Mouse (Mus musculus): Measurements from ENCODE around the gene Rheb.
"Not testable (repeated sequence)": the region's sequence is repeated elsewhere in the genome, so short reads cannot be mapped to it uniquely, and the experiment has no call there.

The Rheb gene

DNA sequence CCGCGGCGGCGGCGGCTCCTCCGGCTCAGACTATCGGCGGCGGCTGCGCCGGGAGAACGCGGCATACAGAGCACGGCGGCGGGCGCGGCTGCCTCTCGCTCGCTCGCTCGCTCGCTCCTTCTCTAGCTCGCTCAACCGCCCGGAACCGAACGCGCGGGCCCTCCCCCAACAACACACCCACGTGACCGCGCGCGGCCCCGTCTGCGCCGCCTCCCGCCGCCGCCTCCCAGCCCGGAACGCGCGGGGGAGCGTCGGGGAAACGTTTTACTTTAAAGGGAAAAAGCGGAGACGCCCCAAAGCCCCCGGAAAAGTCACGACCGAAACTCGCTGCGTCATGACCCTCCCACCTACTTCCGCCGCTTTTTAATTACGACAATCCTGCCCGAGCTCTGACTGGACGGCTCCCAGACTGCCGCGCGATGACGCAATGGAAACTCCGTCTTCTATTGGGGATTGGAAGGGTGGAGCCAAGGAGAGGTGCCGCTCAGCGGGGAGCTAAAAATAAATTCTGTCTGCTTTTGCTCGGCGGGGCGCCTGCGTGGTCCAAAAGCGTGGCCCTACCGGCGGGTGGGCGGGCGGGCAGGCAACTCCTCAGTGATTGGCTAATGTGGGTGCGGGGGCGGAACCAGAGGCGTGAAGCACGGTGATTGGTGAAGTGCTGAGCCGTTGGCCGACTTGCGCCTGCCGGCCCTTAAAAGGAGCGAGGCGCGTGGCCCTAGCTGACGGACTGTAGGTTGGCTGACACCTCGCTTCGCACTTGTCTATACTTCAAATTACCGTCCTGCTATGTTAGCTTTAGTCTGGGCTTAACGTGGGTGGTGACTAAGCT lies at the start of gene Rheb:
Gene Rheb (minus strand): TSS at position 351 of the 829 bp plus-strand sequence.
- peak; percentile 100 for DNase-seq (ENCODE audit: low read depth, low spot score)

DNA sequence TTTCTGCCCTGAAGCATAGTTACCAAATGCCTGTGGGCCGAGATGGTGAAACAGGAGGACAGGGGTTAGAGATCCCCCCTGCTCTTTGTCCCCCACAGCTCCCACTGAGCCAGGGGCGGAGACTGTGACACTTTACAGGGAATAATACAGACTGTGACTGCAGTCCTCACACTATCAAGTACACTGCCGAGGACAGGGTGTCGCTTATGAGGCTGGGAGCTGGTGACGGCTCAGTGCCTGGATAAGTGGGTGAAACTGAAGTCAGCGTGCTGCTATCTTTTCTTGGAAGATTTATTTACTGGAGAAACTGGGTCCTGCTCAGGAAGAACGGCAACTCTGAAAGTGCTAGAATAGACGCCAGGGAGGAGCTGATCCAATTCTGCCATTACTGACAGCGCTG lies 47.4 kb upstream of the Rheb start:
- no peak for DNase-seq (ENCODE audit: low read depth, low spot score)

DNA sequence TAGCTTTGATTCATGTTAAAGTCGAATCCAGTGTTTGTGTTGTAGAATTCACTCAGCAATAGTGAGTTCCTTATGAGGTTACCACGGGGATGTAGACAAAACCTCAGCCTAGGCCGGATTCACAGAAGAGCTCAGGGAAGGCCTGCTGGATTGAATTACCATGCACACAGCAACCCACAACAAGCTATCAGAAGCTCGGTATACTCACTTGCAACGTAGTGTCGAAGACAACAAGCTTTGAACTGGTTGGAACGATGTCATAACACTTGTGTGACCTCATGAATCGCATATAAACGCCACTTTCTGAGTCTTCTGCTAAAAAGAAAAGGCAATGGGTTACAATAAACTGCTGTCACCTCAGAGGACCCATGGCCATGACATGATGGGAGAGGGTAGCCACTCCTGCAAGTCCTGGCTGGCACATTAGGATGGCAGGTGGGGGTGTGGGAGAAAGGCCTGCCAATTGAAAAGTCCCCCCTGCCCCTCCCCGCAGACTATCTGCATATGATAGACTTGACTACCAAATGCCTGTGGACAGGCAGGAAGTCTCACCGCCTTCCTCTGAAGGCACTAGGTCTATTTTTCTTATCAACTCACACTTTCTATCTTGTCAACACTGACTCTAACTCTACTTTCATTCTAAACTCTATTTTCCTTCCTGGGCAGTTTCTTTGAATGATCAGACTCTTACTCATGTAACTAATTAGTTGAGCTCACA lies 46.6 kb upstream of the Rheb start:
- no peak for DNase-seq (ENCODE audit: low read depth, low spot score)

DNA sequence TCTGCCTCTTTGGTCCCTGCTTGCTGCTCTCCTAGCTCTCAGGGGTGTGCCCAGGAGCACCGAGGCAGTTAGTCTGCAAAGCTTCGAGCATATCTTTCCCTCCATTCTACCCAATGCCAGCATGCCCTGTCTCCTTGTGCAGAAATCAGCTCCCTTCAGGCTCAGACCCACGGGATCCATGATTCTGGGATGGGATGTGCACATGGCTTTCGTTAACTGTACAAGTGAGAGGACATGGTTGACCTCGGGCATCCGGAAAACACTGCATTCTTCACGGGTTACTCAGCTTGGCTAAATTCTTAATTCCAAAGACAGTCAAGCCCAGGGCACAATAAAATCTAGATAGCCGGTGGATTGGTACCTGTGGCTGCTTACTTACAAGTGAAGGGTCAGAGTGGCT lies 44.8 kb upstream of the Rheb start:
- DNase-seq (ENCODE audit: low read depth, low spot score): no peak

DNA sequence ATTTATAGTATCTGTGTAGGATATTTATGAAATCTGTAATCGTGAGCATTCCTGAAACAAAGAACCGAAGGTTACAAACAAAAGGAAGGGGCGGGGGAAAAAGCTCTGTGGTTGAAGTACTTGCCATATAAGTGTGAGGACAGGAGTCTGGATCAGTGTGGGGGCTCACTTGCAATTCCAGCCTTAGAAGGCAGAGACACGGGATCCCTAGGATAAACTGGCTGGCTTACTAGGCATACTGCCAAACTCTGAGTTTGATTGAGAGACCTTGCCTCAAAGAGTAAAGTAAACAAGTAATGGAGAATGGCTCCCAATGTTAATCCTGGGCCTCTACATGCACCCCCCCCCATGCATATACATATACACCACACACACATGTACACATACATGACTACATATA lies 36.3 kb upstream of the Rheb start:
- no peak for DNase-seq (ENCODE audit: low read depth, low spot score)

DNA sequence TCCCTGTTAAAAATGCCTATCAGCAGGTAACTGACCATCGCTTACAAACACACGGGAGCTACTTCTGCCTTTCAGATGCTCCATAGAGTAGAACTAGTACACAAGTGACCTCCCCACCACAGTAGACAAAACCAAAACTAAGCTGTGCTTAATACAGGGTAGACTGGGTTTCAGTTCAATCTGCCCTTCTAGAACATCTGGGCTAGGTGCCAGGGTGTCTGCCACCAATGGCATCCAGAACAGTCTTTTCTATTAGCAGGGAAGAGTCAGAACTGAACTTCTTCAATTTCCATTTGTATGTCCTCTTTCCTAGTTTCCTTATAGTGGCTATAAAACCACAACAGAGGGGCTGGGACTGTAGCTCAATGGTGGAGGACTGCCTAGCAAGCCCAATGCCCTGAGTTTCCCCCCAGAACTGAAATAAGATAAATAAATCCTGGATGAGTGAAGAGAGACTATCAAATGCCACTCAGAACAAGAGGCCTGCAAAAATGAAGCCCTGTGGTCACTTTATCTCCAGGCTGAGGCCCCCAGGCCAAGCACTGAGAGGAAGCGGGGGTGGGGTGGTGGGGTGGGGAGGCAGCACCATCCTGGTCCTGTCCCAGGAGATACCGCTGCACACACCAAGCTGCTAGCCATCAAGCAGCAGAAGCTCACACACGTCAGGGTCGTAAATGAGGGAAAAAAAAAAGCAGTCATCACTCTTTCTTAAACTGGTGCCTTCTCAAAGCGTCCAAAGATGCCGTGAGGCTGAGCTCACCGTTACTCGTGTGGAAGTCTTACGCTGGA lies 35.6 kb upstream of the Rheb start:
- DNase-seq (ENCODE audit: low read depth, low spot score): no peak

DNA sequence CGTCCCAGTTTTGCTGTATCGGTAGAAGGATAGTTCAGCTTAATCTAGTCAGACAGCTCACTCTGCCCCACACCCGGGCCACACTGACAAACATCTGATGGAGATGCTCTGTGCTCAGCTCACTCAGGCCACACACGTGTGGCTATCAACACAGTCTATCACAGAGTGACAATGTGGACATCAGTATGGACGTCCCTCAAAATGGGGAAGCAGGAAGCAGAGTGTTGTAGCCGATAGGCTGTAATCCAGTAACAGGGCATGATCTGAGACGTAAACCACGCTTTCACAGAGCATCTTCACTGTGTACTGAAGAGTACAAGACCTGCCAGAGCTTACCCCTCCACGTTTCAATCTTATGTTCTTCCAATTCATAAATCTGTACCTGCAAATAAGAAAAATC lies 34.2 kb upstream of the Rheb start:
- no peak for DNase-seq (ENCODE audit: low read depth, low spot score)

DNA sequence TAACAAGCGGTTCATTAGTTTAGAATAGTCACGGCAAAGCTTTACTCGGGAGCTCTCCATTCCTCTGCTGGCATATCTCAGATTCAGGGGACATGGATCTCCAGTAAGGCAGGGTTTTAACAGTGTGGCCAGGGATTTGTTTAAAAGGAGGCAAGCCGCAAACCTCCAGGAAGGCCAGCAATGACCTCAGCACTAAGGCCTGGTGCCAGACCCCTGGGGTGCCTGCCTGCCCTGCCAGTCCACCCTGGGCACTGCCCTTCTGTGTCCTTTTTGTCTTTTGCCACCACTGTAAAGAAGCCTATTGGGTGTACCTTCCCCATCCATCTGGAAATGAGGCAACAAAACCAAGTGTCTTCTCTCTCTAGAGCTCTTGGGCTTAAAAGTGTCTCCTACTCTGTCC lies 31.7 kb upstream of the Rheb start:
- DNase-seq (ENCODE audit: low read depth, low spot score): no peak

DNA sequence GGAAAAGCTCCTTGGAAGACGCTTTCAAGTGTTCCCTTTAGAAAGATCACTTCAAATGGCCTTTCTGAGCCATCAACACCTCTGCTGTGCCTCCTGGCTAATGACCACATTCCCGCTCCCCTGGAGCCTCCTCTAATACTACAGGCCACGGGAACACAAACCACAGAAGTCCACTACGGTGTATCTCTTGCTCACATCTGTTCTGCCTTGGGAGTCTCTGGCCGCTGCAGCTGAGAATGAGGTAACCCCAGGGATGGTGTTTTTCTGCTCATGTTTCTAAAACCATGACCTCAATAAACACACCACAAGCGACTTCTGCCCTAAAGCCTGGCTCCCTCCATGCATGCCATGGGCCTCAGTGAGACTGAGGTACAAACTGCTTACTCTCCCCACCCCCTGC lies 30.8 kb upstream of the Rheb start:
- DNase-seq (ENCODE audit: low read depth, low spot score): no peak

DNA sequence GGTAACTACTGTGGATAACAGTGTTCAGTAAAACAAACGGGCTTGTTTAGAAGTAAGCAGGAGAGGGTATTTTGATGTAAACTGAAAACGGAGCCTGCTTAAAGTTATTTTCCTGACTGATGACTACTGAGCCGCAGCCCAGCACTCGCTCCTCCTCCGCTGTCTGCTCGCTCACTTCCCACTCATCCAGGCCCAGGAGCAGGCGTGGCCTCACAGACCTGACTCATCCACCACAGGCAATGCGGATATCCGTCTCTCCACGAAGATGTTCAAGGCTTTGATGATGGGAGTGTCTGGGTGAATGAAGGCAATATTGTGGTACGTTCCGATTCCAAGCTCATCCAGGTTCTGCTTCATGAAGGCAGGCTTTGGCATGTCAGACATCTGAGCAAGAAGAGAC lies 28.9 kb upstream of the Rheb start:
- no peak for DNase-seq (ENCODE audit: low read depth, low spot score)

DNA sequence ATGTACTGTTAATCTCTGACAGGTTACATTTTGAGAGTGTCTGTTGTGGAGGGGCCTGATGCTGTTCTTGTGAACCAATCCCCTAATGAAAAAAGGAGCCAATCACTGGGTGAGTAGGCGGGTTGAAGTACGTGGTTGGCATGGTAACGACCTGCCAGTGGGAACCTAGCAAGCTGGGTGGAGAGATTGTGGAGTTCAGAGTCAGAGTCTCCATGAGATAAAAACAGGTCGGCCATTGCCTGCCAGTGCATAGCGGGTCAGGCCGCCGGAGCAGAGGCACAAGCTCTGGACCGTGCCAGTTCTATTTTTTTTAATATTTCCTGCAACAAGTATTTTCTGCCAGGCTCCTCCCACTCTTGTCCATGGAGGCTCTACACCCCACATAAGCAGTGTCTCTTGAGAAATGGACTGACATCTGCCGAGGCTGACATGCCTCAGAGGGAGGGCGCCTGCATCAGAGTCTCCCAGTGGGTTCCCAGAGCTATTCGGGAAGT lies 27.4 kb upstream of the Rheb start:
- no peak for DNase-seq (ENCODE audit: low read depth, low spot score)

DNA sequence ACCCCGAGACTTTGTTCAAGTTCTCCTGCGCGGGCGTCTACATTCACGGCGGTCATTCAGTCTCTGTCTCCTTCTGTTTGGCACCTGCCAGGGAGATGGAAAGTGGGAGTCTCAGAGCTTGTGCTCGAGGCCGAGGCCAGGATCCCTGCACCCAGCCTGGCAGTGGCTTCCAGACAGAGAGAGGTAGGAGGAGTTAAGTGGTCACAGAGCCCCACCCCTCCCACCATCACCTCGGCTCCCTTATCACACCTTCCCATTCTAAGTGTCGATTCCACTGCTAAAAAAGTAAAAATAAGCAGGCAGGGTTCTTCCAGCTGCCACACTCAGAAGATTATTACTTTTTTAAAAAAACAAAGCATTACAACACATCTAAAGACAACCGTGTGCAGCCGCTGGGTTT lies 21.4 kb upstream of the Rheb start:
- no peak for DNase-seq (ENCODE audit: low read depth, low spot score)

DNA sequence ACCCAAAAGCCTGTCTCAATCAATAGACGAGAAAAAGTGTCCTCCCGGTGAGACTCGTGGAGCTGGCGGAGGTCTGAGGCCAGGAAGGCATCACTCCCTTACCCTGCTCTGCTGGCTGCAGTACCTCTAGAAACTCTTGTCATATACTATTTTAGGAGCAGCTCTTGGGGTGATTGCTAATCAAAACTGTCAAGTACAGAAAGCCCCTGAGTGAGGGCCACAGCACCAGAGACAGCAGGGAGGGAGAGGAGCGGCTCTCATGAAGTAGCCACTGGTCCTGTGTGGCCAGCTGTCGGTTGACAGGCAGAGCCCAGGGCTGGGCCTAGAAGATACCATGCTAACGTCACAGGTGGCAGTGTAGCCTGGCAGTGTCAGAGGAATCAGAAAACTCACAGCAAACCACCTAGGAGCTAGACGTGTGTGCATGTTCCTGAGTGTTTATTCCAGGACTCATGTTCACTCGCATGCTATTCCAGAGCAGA lies 19.1 kb upstream of the Rheb start:
- DNase-seq (ENCODE audit: low read depth, low spot score): no peak

DNA sequence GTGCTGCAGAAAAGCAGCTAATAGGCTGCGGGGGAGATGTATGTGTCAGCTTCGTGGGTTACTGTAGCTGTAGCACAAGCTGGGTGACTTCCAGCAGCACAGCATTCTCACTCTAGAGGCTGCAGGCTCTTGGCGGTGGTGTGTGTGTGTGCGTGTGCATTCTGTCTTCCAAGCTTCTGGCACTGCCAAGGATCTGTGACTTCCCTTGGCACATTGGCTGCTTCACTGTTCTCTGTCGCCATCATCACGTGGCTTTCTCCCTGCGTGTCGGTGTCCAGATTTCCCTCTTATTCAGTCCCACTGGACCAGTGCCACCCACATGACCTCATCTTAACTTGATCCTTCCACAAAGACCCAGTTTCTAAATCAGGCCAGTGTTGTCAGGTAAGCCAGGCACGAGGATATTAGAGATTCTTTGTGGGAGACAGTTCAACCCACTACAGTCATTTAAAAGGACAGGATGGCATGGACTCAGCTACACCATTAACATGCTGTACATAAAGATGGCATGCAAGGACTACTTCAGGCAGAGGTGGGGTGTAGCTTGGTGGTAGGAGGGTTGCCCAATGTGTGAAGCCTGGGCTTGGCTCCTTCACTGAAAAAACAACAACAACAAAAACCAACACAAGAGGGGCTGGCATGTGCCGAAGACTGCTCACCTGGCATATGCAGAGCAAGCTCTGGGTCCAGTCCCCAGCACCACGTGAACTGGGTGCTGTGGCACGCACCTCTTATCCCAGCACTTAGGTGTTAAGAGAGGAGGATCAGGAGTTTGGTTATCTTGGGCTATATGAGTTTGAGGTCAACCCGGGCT lies 18.4 kb upstream of the Rheb start:
- no peak for DNase-seq (ENCODE audit: low read depth, low spot score)

DNA sequence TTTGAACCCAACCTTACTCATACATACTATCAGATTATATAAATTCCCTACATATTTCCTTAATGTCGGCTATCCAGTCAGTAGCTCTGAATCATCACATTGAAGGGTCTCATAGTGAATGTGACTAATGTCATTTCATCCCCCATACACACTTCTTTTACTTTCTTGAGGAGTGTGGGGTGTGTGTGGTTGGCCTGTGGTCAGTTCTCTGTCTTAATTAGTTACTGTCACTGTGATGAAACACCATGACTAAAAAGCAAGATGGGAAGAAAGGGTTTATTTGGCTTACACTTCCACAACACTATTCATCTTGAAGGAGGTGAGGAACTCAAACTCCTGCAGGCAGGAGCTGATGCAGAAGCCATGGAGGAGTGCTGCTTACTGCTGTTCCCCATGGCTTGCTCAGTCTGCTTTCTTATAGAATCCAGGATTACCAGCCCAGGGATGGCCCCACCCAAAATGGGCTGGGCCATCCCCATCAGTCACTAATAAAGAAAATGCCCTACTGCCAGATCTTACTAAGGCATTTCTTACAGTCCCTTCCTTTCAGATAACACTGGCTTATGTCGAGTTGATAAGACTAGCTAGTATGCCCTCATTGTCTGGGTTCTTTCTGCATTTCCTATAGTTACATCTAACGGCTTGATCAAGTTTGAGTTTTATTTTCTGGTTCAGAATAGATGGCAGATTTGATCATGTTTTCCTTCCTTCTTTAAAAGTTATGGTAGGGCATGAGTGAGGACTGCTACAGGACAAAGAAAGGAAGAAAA lies 17.5 kb upstream of the Rheb start:
- DNase-seq (ENCODE audit: low read depth, low spot score): no peak

DNA sequence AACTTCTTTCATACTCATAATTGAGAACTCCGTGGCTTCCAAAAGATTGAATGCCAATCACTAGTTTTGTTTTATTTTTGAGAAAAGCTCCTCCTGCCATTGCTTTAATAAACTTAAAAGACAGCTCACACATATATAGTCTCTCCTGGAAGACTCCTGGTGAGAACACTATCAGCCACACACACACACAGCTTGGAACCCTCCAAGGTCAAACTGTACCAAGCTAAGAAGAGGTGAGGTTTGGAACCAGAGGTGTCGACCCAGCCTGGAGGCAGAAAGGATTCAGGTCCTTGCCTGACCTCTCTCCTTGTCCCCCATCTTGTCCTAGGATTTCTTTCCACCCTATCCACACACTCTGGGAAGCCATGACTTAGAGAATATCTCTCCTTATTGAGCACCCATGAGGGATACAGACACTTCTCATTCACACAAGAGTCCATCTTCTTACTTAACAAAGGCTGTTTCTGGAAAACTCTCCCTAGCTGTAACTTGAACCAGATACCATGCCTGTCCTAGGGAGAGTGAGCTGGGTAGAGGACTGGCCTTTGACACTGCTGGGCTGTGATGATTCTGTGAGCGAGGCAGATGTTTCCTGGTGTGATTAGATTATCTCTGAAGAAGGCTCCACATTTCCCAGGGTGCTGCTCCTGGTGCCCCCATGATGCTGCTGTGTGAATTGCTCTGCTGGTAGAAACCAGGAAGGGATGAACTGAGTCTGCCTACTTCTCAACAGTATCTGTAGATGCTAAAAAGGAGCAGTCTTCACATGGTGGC lies 12.6 kb upstream of the Rheb start:
- no peak for DNase-seq (ENCODE audit: low read depth, low spot score)

DNA sequence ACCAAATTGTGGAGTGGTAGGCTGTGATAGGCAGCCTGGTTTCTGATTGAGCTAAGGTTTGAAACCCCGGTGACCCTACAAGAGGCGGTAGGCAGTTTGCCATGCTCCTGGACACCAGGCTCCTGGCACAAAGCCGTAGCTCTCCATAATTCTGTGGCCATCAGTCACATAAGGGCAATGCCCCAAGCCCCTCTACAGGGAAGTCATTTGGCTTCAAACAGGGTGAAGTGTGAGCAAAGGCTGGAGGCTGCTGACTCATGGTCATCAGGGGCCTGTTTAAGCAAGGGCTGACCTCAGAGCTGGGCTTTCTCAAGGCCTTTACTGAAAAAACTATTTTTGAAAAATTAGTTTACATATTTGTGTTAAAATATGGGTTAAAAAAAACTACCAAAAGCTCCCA lies 11.8 kb upstream of the Rheb start:
- no peak for DNase-seq (ENCODE audit: low read depth, low spot score)

DNA sequence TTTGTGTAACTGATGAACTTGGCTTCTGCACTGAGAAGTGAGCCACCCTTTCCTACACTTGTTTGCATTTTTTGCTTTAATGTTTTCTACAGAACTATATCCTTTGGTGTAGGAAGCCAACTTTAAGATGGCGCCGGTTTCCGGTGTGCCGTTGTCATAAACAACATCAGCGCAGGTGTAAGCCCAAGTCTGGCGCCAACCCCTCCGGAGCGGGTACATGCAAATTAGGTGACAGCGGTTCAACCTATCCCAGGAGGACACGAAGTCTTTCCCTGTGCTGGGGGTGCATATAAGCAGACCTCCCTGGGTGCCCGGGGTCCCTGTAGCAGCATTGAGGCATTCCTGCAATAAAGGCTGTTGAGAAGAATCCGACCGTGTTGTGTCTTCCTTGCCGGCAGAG lies 5.8 kb upstream of the Rheb start:
- not testable (repeated sequence) for DNase-seq (ENCODE audit: low read depth, low spot score)

DNA sequence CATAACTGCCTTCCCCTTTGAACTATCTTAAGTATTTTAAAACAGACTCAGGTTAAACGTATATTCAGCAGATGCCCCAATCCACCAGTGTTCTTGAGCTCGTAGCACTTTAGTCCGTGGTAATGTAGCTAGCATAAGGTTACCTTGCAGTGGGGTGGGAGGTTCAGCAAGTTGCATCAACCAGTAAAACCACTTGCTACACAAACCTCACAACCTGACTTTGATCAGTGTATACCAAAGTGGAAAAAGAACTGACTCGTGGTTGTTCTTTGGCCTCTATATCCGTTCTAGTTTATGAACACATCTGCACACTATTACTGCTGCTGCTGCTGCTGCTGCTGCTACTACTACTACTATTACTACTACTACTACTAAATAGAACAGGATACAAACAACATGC lies 1.4 kb upstream of the Rheb start:
- no peak for DNase-seq (ENCODE audit: low read depth, low spot score)

DNA sequence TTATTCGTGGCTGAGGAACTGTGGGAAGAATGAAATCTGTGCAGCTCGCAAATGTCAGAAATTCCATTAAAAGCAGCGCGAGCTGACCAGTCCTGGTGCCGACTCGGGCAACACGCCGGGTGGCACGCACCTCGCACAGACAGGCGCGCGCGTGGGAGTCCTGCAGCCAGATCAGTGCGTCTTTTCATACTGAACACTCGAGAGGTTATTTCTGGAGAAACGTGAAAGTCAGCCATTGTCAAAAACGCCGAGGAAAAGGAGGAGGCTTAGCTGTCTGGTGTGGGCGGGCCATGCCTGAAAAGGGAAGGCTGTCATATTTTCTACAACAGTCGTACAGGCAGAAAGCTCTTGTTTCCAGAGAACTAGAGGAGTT lies 665 bp upstream of the Rheb start:
- no peak for DNase-seq (ENCODE audit: low read depth, low spot score)
